Mouse (Mus musculus): ENCODE results near the gene Reg3d. TPM values are rescaled to one million over a fixed set of nuclear protein-coding genes. Genes with fewer than 3 reads are reported as not detected.

Reg3d gene
- polyA plus RNA-seq (2015; fragmentation: Illumina TruSeq; extraction: RNeasy Lipid Tissue Mini Kit (QIAGEN cat#74804); ENCODE audit: insufficient read depth, low replicate concordance) = 0.35 TPM

GRCm38 (mm10) chr6:78378765-78379164 is at the start of gene Reg3d:
Reg3d (minus strand) TSS chr6:78378865.

GRCm38 (mm10) chr6:78422411-78422810 is 43.7 kb upstream of the Reg3d start, which contains the start of gene Reg1:
Reg1 (plus strand) TSS chr6:78422711.

GRCm38 (mm10) chr6:78395323-78395722 is 16.7 kb upstream of the Reg3d start, which contains the start of gene Reg2:
Reg2 (plus strand) TSS chr6:78395623.

GRCm38 (mm10) chr6:78380409-78380808 is 1.7 kb upstream of the Reg3d start, which contains the start of gene Reg3a:
Reg3a (plus strand) TSS chr6:78380709.

GRCm38 (mm10) chr6:78370357-78370756 is 8.3 kb downstream of the Reg3d start, which contains the start of gene Reg3b:
Reg3b (plus strand) TSS chr6:78370657.

Other genes starting within 250 kb of the Reg3d start
- gene Reg3b, start 8.2 kb downstream of the Reg3d start, polyA plus RNA-seq (2015; fragmentation: Illumina TruSeq; extraction: RNeasy Lipid Tissue Mini Kit (QIAGEN cat#74804); ENCODE audit: insufficient read depth, low replicate concordance) = not detected
- gene Reg3a, start 1.8 kb upstream of the Reg3d start, polyA plus RNA-seq (2015; fragmentation: Illumina TruSeq; extraction: RNeasy Lipid Tissue Mini Kit (QIAGEN cat#74804); ENCODE audit: insufficient read depth, low replicate concordance) = not detected
- gene Reg2, start 16.8 kb upstream of the Reg3d start, polyA plus RNA-seq (2015; fragmentation: Illumina TruSeq; extraction: RNeasy Lipid Tissue Mini Kit (QIAGEN cat#74804); ENCODE audit: insufficient read depth, low replicate concordance) = not detected
- 3.4 TPM for gene Reg1, start 43.8 kb upstream of the Reg3d start, polyA plus RNA-seq (2015; fragmentation: Illumina TruSeq; extraction: RNeasy Lipid Tissue Mini Kit (QIAGEN cat#74804); ENCODE audit: insufficient read depth, low replicate concordance)
- gene Reg3g, start 90.0 kb upstream of the Reg3d start, polyA plus RNA-seq (2015; fragmentation: Illumina TruSeq; extraction: RNeasy Lipid Tissue Mini Kit (QIAGEN cat#74804); ENCODE audit: insufficient read depth, low replicate concordance) = not detected

All from spleen, adult 10 weeks (tissue).